Mouse (Mus musculus) lung, embryonic 14.5 days (tissue): ENCODE measurements at regions not wholly inside any gene's neighbourhood (a gene's known extent, or its start where the extent isn't known, plus 50 kb on each side); places are given as distances from the start of the nearest gene placed in this dataset.

Experiments used
- ATAC-seq: fragments of 200-750 bp; cut with Nextera tagmentation; 2 replicates; pipeline ENCODE4 v1.8.0; 2017; ENCODE audit warnings: mild to moderate bottlenecking, moderate TSS enrichment, moderate library complexity; ENCODE audit not compliant: insufficient read depth
- DNase-seq: peaks from one replicate; pipeline ENCODE4 v3.0.0-alpha.2; 2015
- H3K27ac ChIP-seq: fragments of 300-500 bp; sonication (generic); 2 replicates; pipeline ENCODE4 v1.5.1; 2014; ENCODE audit warnings: low read depth, mild to moderate bottlenecking, moderate library complexity
- H3K27me3 ChIP-seq: fragments of 300-500 bp; sonication (generic); 2 replicates; pipeline ENCODE4 v1.6.1; 2014; ENCODE audit warnings: low read length, control low read depth; ENCODE audit not compliant: insufficient read depth
- H3K36me3 ChIP-seq: fragments of 300-500 bp; sonication (generic); 2 replicates; pipeline ENCODE4 v1.6.1; 2014; ENCODE audit warnings: control low read depth; ENCODE audit not compliant: insufficient read depth
- H3K4me1 ChIP-seq: fragments of 300-500 bp; sonication (generic); 2 replicates; pipeline ENCODE4 v1.6.1; 2014; ENCODE audit warnings: antibody characterized with exemption, control low read depth; ENCODE audit not compliant: insufficient read depth
- H3K4me2 ChIP-seq: fragments of 300-500 bp; sonication (generic); 2 replicates; pipeline ENCODE4 v1.6.1; 2014; ENCODE audit warnings: mild to moderate bottlenecking
- H3K4me3 ChIP-seq: fragments of 300-500 bp; sonication (generic); 2 replicates; pipeline ENCODE4 v1.5.1; 2014; ENCODE audit warnings: low read depth, low read length
- H3K9ac ChIP-seq: fragments of 300-500 bp; sonication (generic); 2 replicates; pipeline ENCODE4 v1.6.1; 2014
- H3K9me3 ChIP-seq: fragments of 300-500 bp; sonication (generic); 2 replicates; pipeline ENCODE4 v1.6.1; 2016; ENCODE audit warnings: low read depth, low read length, control low read depth
- CTCF ChIP-seq: IDR thresholded peaks from 2 replicates; pipeline ENCODE4 v1.5.1; 2016; ENCODE audit warnings: antibody characterized with exemption, low read depth
- whole genome bisulfite sequencing: fragments of 180-500 bp; shearing (Covaris S2); extraction: QIAGEN DNeasy Blood & Tissue Kit; methylation state at CpG from one replicate; pipeline ENCODE4 v1.1.7; 2014; 5-methylcytosine and 5-hydroxymethylcytosine counted together

GRCm38 (mm10) chr12:94469850-94470249 is 1222.2 kb upstream of the Flrt2 start:
- Histone ChIP-seq H3K9me3 (no peaks in the 10 kb centered on the region), H3K4me3 (no peak overlapping the region), H3K27me3 (no peaks in the 10 kb centered on the region), H3K36me3 (no peaks in the 10 kb centered on the region), H3K9ac (no peak overlapping the region), H3K4me2 (no peak overlapping the region), H3K4me1 (no peaks in the 10 kb centered on the region), H3K27ac (no peak overlapping the region)
- 40% methylated on average over 2 of the region's 2 CpGs for WGBS
- DNase-seq (no peak), ATAC-seq (no peak)
- TF ChIP-seq CTCF, result no peak

- H3K4me1 ChIP-seq, result no peaks in the 10 kb centered on the region
- DNase-seq, result peak; percentile 22
- no peak overlapping the region for H3K9ac ChIP-seq
- WGBS, result 63% methylated on average over 1 of the region's 1 CpGs
- no peak for TF ChIP-seq CTCF
- no peak for ATAC-seq
- no peaks in the 10 kb centered on the region for H3K36me3 ChIP-seq
- no peak overlapping the region for H3K27ac ChIP-seq
- no peaks in the 10 kb centered on the region for H3K27me3 ChIP-seq
- no peak overlapping the region for H3K4me3 ChIP-seq
- H3K4me2 ChIP-seq, result no peak overlapping the region
- no peaks in the 10 kb centered on the region for H3K9me3 ChIP-seq
Measured at GRCm38 (mm10) chr12:94470981-94471380, 1221.0 kb upstream of the Flrt2 start.

GRCm38 (mm10) chr12:94488721-94489120 is 1203.3 kb upstream of the Flrt2 start:
- TF ChIP-seq CTCF, result no peak
- no peak for ATAC-seq
- DNase-seq, result no peak

GRCm38 (mm10) chr12:94508099-94508498 is 1183.9 kb upstream of the Flrt2 start:
- 76% methylated on average over 7 of the region's 7 CpGs for WGBS
- no peak overlapping the region for H3K27ac ChIP-seq
- DNase-seq, result no peak

More at GRCm38 (mm10) chr12:94488721-94489120, 1203.3 kb upstream of the Flrt2 start:
- Histone ChIP-seq H3K27me3 (no peaks in the 10 kb centered on the region), H3K36me3 (no peaks in the 10 kb centered on the region), H3K9me3 (no peaks in the 10 kb centered on the region), H3K4me1 (no peaks in the 10 kb centered on the region), H3K4me3 (no peak overlapping the region), H3K9ac (no peak overlapping the region), H3K27ac (no peak overlapping the region), H3K4me2 (no peak overlapping the region)
- WGBS, result 69% methylated on average over 2 of the region's 2 CpGs

GRCm38 (mm10) chr12:94509855-94510254 is 1182.2 kb upstream of the Flrt2 start:
- no peak for ATAC-seq
- no peak for TF ChIP-seq CTCF

More at GRCm38 (mm10) chr12:94508099-94508498, 1183.9 kb upstream of the Flrt2 start:
- H3K27me3 ChIP-seq, result no peaks in the 10 kb centered on the region
- no peak overlapping the region for H3K9ac ChIP-seq
- no peak overlapping the region for H3K4me2 ChIP-seq
- no peak overlapping the region for H3K4me3 ChIP-seq
- no peaks in the 10 kb centered on the region for H3K36me3 ChIP-seq
- no peak for TF ChIP-seq CTCF
- ATAC-seq, result no peak
- H3K9me3 ChIP-seq, result no peaks in the 10 kb centered on the region
- no peaks in the 10 kb centered on the region for H3K4me1 ChIP-seq

GRCm38 (mm10) chr12:94544706-94545105 is 1147.3 kb upstream of the Flrt2 start:
- Histone ChIP-seq H3K9ac (no peak overlapping the region), H3K4me1 (no peaks in the 10 kb centered on the region), H3K27ac (no peak overlapping the region), H3K4me2 (no peak overlapping the region), H3K9me3 (no peaks in the 10 kb centered on the region), H3K36me3 (no peaks in the 10 kb centered on the region), H3K27me3 (no peaks in the 10 kb centered on the region), H3K4me3 (no peak overlapping the region)
- WGBS, result 84% methylated on average over 7 of the region's 7 CpGs
- TF ChIP-seq CTCF, result no peak
- ATAC-seq (no peak), DNase-seq (no peak)

More at GRCm38 (mm10) chr12:94509855-94510254, 1182.2 kb upstream of the Flrt2 start:
- Histone ChIP-seq H3K27ac (no peak overlapping the region), H3K4me1 (no peaks in the 10 kb centered on the region), H3K9ac (no peak overlapping the region), H3K9me3 (no peaks in the 10 kb centered on the region), H3K4me3 (no peak overlapping the region), H3K4me2 (no peak overlapping the region), H3K27me3 (no peaks in the 10 kb centered on the region), H3K36me3 (no peaks in the 10 kb centered on the region)
- 35% methylated on average over 5 of the region's 5 CpGs for WGBS
- DNase-seq, result peak; percentile 7

GRCm38 (mm10) chr12:94560374-94561194 is 1131.4 kb upstream of the Flrt2 start:
- no peaks in the 10 kb centered on the region for H3K9me3 ChIP-seq
- DNase-seq (no peak), ATAC-seq (no peak)
- H3K36me3 ChIP-seq, result no peaks in the 10 kb centered on the region
- no peak overlapping the region for H3K4me2 ChIP-seq
- no peaks in the 10 kb centered on the region for H3K27me3 ChIP-seq
- TF ChIP-seq CTCF, result no peak
- WGBS, result 82% methylated on average over 2 of the region's 2 CpGs
- no peak overlapping the region for H3K27ac ChIP-seq
- no peak overlapping the region for H3K4me3 ChIP-seq
- H3K4me1 ChIP-seq, result no peaks in the 10 kb centered on the region
- no peak overlapping the region for H3K9ac ChIP-seq
